Mouse (Mus musculus) mouse trophoblast stem cell (cell line): ENCODE data around the gene Kcnip4.

Experiments
- in situ Hi-C, 2 experiments: fragments of 300-500 bp; cut with MseI, MboI; formaldehyde crosslinking; loops; 2 replicates in 1 of 2; 3 replicates in 1 of 2; pipeline ENCODE4 v1.15.1; 2025

Gene Kcnip4

GRCm38 (mm10) chr5:48588014-48588413 lies 936.7 kb downstream of the Kcnip4 start:
- in situ Hi-C loops = no loop called here

DNA sequence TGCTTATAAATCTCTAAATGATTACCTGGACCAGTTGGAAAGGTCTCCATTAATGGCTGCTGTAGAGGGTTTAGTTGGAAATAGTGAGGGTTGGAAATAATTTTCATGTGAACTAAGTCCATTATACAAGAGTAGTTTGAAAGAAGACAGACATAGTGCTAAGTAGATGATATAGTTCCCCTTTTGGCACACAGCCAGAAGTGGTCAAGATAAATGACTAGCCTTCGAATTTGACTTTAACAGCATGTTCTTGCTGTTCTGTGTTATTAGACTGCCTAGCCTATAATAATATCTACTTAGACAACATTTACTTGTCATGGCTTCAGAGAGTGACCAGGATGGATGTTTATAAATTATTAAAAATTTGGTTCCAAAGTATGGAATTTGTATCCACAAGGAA lies 941.3 kb downstream of the Kcnip4 start:
- in situ Hi-C loops = no loop called here

GRCm38 (mm10) chr5:48563996-48564587 lies 960.6 kb downstream of the Kcnip4 start:
- in situ Hi-C loops = no loop called here

- in situ Hi-C loops = no loop called here
Measured at GRCm38 (mm10) chr5:48551753-48552152, 973.0 kb downstream of the Kcnip4 start.

- in situ Hi-C loops = no loop called here
Measured at GRCm38 (mm10) chr5:48545825-48546224, 978.9 kb downstream of the Kcnip4 start.

- in situ Hi-C loops = no loop called here
Measured at GRCm38 (mm10) chr5:48544784-48545734, 979.6 kb downstream of the Kcnip4 start.

DNA sequence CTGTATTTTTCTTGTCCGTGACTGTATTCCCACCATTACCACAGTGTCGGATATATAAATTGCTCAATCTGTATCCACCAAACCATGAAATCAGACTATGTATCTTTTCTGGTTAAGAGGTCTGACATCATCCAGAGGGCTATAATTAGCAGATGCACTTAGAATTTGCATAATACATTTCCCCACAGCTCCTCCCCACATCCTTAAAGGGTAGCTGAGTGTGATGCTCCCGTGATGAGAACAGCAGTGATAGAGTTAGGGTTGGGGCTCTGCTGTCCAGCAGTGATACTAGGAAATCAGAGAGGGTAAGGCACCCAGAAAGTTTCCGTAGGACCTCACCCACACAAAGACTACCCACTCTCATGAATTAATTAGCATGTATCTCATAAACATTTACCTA lies 1006.7 kb downstream of the Kcnip4 start:
- in situ Hi-C loops = no loop called here

- in situ Hi-C loops = no loop called here
Measured at GRCm38 (mm10) chr5:48513354-48513753, 1011.4 kb downstream of the Kcnip4 start.

GRCm38 (mm10) chr5:48511357-48511756 lies 1013.4 kb downstream of the Kcnip4 start:
- in situ Hi-C loops = no loop called here

- in situ Hi-C loops = no loop called here
Measured at GRCm38 (mm10) chr5:48510241-48510640, 1014.5 kb downstream of the Kcnip4 start.

DNA sequence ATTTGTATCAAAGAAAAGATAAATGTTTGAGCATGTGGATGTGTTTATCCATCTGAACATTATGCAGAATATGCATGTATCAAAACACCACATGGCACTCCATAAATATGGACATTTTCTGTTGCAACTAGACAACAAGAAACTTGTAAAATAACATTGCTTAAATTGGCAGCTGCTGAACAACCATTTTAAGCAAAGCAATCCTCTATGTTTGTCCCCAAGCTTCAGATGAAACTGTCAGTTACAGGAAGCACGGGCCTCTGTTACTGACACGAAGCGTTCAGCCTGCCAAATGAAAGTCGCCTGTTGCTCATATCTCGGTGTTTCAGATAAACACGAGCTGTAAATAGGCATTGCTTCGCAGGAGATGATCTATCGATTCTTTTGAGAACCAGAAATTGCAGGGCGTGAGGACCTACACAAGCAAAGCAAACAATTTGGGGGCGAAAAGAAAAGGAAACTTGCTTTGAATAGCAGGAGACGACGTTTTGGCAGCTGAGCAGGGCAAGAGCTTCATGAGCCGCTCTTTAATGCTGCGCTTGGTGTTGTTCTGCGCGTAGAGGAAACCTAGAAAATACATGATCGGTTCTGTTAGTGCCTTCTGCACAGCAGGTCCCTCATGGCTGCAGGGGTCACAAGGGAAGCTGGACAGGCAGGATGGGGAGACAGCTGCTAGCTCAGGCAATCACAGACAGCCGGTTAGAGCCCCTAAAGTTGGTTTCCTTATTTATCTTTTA lies 1015.3 kb downstream of the Kcnip4 start:
- in situ Hi-C loops = no loop called here

DNA sequence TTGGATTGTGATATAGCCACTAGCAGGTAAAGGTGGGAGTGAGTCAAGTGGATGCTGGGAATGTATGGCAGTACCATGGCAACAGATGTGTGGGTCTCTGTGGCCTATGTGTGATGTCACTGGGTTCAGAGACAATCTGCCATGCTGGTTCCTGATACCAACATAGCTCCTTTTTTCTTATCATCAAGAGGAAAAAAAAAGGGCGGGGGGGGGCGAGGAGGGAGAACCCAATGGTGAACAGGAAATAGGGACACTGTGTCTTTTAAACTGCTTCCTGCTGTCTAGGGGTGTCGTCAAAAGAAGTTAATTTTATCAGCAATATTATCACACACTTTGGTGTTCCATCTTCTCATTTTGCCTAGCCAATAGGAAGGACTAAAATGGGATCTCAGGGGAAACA lies 1021.6 kb downstream of the Kcnip4 start:
- in situ Hi-C loops = no loop called here

DNA sequence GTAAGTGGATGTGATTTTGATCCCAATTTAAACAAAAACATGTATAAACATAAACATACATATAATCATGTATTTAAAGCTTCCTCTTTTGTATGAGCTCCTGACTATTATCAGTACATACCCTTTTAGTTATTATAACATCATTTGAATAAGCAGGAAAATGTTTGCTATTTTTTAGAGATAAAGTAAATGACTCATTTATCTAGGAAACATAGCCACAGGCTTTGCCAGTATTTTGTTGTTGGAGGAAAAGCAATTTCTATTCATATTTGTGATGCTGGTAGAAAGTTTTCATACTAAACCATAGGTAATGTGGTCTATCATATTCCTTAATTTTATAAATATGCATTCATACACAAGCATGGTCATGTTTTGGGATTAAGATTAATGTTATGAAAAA lies 1022.3 kb downstream of the Kcnip4 start:
- in situ Hi-C loops = no loop called here

DNA sequence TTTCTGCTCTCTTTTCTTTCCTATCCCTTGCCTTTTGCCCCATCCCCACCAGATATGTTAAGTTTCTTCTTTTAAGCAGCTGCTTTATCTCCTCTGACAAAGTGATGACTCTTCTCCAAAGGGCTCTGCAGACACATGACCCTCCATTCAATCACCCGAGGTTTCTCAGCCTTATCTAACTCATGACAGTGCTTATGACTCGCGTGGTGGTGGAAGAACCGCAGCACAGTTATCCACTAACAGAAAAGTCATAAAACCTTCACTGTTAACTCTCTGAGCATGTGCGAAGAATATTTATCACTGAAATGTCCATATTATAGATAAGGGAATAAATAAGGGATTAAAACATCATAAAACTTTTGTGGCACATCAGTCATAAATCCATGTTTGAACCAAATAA lies 1024.5 kb downstream of the Kcnip4 start:
- in situ Hi-C loops = no loop called here

DNA sequence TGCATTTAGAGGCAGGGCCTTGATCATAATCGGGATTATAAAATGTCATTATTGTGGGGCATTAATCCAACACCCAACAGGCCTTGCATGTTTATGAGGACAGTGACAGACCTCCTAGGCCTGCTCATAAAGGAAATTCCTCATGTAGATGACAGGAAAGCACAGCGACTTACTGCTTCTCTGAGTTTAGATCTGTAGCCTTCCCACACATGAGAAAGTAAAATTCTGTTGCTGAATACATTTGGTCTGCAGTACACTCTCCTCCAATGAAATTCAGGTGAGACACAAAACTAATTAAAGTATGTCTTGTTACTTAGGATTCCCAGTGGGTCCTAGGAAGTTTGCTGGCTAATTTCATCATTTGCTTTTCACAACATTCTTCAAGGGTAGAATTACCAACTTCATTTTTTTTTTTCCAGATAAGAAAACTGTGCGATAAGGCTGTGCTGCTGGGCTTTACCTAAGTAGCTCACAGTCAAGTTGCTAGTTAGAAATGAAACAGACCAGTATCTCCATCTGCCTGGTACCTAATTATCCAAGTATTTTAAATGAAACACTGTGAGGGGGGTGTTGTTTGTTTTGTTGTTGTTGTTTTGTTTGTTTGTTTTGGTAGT lies 1033.7 kb downstream of the Kcnip4 start:
- in situ Hi-C loops = no loop called here

DNA sequence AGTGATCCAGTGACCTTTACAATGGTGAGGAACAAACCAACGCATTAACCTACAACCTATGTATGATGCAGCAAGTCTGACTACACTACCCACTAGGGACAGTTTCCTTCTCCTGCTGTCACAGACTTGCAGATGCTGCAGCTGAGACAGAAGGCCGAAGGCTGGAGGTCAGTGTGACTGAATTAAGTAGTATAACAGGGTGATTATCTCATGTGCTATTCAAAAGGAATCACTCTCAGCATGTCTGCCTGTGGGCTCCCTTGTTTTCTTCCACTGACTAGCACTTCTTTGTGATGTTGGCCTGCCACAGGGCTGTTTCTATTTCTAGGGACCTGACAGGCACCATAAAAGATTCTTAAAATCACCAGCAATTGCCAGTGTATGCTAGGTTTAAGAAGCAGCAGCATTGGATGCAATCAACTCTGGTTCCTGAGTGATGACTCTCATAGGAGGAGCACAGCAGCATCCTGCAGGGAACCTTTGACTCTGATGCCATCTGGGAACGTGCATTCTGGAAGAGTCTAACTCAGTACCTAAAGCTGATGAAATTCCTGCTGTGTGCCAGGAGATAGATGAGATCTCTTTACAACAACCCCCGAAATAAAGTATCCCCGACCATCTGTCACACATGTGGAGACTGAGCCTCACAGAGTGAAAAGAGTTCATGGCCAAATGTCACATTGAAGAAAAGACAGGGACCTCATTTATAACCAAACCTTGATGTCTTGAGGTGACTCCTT lies 1035.0 kb downstream of the Kcnip4 start:
- in situ Hi-C loops = no loop called here

GRCm38 (mm10) chr5:48483112-48483511 lies 1041.6 kb downstream of the Kcnip4 start:
- in situ Hi-C loops = no loop called here

DNA sequence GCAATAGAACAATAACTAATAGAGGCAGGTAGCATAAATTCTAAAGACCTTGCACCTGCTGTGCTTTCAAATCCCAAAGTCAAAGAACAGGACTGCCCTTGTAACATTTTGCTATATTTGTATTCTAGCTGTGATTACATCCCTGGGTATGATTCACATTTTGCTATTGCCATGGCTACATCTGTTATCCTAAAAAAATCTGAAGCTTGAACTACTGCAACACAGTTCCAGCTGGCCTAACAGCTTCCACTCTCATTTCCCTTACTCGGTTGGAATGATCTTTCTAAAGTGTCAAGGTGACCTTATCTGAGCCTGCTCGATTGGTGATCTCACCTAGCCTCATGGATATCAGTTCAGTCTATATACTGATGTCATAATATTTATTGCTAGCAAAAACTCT lies 1064.5 kb downstream of the Kcnip4 start:
- in situ Hi-C loops = no loop called here

DNA sequence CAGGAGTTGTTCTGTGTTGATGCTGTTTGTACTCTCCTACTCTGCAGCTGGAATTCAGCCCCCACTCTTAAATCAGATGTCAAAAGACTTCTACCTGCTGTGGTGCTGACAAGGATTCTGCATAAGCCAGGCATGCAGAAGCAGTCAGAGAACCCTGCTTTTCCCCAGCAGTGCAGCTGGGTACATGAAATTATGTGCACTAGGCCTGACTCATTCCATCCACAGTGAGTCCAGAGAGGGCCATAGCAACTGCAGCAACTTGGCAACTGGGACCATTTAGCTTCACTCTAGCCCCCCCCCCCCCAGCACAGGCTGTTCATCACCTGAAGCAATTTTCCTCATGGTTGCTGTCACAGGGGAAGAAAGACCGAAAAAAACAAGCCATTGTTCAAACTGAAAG lies 1075.8 kb downstream of the Kcnip4 start:
- in situ Hi-C loops = loop anchor here (25.0 kb wide), 1 partner anchor 288 kb away; no protein-coding TSS in a partner anchor

GRCm38 (mm10) chr5:48430459-48430858 lies 1094.2 kb downstream of the Kcnip4 start:
- in situ Hi-C loops = loop anchor here (25.0 kb wide), 1 partner anchor 307 kb away; no protein-coding TSS in a partner anchor

DNA sequence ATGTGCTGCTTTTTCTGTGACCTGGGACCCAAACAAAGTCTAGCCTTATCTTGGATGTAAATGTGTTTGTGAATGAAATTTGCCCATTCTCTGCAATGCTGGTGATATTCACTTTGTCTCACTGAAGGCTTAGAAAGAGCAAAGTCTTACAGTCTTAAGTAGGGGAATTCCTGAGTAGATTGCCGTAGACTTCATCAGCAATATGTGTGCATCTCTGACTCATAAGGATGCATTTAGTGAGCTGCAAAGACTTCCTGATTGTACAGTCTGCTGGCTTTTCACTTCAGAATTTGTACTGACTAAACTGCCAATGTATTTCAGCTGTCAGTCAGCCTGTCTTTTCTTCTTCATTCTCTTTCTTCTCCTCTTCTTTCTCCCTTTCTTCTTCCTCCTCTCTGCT lies 1102.8 kb downstream of the Kcnip4 start:
- in situ Hi-C loops = no loop called here
